Mouse (Mus musculus) neural tube, embryonic 11.5 days (tissue): Measurements from ENCODE around the gene B3gnt6. TPM values are rescaled to one million over a fixed set of nuclear protein-coding genes. Genes with fewer than 3 reads are reported as not detected.

Experiments
- ATAC-seq: fragments of 200-750 bp; cut with Nextera tagmentation; 2 replicates; pipeline ENCODE4 v1.8.0; 2017; ENCODE audit warnings: moderate number of reproducible peaks, mild to moderate bottlenecking, moderate TSS enrichment, moderate library complexity; ENCODE audit not compliant: insufficient read depth, low FRiP score, low TSS enrichment
- DNase-seq: peaks from one replicate; pipeline ENCODE4 v3.0.0-alpha.2; 2015; ENCODE audit warnings: low spot score
- H3K27ac ChIP-seq: fragments of 300-500 bp; sonication (generic); 2 replicates; pipeline ENCODE4 v1.5.1; 2014; ENCODE audit warnings: low read depth, mild to moderate bottlenecking, low read length
- H3K27me3 ChIP-seq: fragments of 300-500 bp; sonication (generic); 2 replicates; pipeline ENCODE4 v1.6.1; 2014; ENCODE audit warnings: mild to moderate bottlenecking, low read length, mixed read lengths; ENCODE audit not compliant: control insufficient read depth, insufficient read depth
- H3K36me3 ChIP-seq: fragments of 300-500 bp; sonication (generic); 2 replicates; pipeline ENCODE4 v1.6.1; 2014; ENCODE audit warnings: mild to moderate bottlenecking, low read length, moderate library complexity, mixed read lengths; ENCODE audit not compliant: control insufficient read depth, insufficient read depth
- H3K4me1 ChIP-seq: fragments of 300-500 bp; sonication (generic); 2 replicates; pipeline ENCODE4 v1.6.1; 2014; ENCODE audit warnings: low read length, mixed read lengths; ENCODE audit not compliant: control insufficient read depth, insufficient read depth
- H3K4me2 ChIP-seq: fragments of 300-500 bp; sonication (generic); 2 replicates; pipeline ENCODE4 v1.6.1; 2014; ENCODE audit warnings: low read depth, mild to moderate bottlenecking, moderate library complexity
- H3K4me3 ChIP-seq: fragments of 300-500 bp; sonication (generic); 2 replicates; pipeline ENCODE4 v1.5.1; 2014; ENCODE audit warnings: low read depth, low read length
- H3K9ac ChIP-seq: fragments of 300-500 bp; sonication (generic); 2 replicates; pipeline ENCODE4 v1.6.1; 2014; ENCODE audit warnings: mild to moderate bottlenecking, low read length
- H3K9me3 ChIP-seq: fragments of 300-500 bp; sonication (generic); 2 replicates; pipeline ENCODE4 v1.6.1; 2016; ENCODE audit warnings: low read length; ENCODE audit not compliant: control insufficient read depth
- WGBS: fragments of 180-500 bp; shearing (Covaris S2); extraction: QIAGEN DNeasy Blood & Tissue Kit; methylation state at CpG from one replicate; pipeline ENCODE4 v1.1.7; 2014; 5-methylcytosine and 5-hydroxymethylcytosine counted together
- polyA plus RNA-seq: library from polyadenylated mRNA; unstranded; fragments of >200 nt; fragmentation: Nextera tagmentation; extraction: Ambion mirVana; gene quantifications from 2 replicates; pipeline ENCODE4 v1.2.1, GENCODE M21; 2014

Gene B3gnt6
- polyA plus RNA-seq, 1 experiment from 2014 or later: 0.16 TPM

- Histone ChIP-seq H3K4me3 (no peak overlapping the region), H3K4me2 (no peak overlapping the region), H3K9ac (no peak overlapping the region), H3K27ac (no peak overlapping the region), H3K4me1 (peaks cover 4% of the 10 kb centered on the region; the same call in 1 of the 2 replicates), H3K36me3 (no peaks in the 10 kb centered on the region; the same call in 1 of the 2 replicates), H3K9me3 (no peaks in the 10 kb centered on the region), H3K27me3 (no peaks in the 10 kb centered on the region)
- no peak for ATAC-seq
- DNase-seq: no peak
- WGBS: 51% methylated on average over 8 of the region's 8 CpGs
Measured at GRCm38 (mm10) chr7:98158481-98158880, 40.8 kb downstream of the B3gnt6 start.

DNA sequence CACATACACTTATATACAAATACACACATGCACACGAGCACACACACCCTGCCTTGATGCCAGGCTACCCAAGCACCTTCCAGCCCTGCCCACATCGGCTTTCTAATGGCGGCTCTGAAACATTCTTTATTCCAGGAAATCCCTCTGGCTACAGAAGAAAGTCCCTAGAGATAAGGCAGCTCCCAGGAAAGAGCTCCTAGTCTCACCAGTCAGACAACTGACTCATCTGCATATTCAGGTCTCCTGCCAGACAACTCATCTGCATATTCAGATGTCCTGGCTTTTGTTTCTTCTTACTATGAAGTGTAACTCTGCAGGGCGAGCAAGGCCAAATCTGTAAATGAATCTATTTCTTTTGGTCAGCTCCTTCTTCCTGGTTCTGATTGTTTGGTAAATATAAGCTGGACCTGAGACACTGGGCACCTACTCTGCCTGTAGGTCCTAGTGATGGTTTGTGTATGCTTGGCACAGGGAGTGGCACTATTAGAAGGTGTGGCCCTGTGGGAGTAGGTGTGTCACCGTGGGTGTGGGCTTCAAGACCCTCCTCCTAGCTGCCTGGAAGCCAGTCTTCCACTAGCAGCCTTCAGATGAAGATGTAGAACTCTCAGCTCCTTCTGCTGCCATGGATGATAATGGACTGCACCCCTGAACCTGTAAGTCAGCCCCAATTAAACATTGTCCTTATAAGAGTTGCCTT, 41.5 kb downstream of the B3gnt6 start:
- H3K9me3 ChIP-seq: no peaks in the 10 kb centered on the region
- no peak overlapping the region for H3K4me2 ChIP-seq
- H3K4me3 ChIP-seq: no peak overlapping the region
- H3K9ac ChIP-seq: no peak overlapping the region
- ATAC-seq: no peak
- no peak for DNase-seq
- peaks cover 4% of the 10 kb centered on the region; the same call in 1 of the 2 replicates for H3K4me1 ChIP-seq
- no peaks in the 10 kb centered on the region; the same call in 1 of the 2 replicates for H3K36me3 ChIP-seq
- H3K27me3 ChIP-seq: no peaks in the 10 kb centered on the region
- H3K27ac ChIP-seq: no peak overlapping the region
- WGBS: 70% methylated on average over 5 of the region's 5 CpGs

- Histone ChIP-seq H3K4me1 (peaks cover 9% of the 10 kb centered on the region; the same call in 1 of the 2 replicates), H3K4me3 (no peak overlapping the region), H3K36me3 (no peaks in the 10 kb centered on the region; the same call in 1 of the 2 replicates), H3K9me3 (no peaks in the 10 kb centered on the region), H3K4me2 (no peak overlapping the region), H3K27ac (no peak overlapping the region), H3K27me3 (no peaks in the 10 kb centered on the region), H3K9ac (no peak overlapping the region)
- ATAC-seq: no peak
- no peak for DNase-seq
- WGBS: 65% methylated on average over 3 of the region's 3 CpGs
Measured at GRCm38 (mm10) chr7:98156280-98156665, 43.0 kb downstream of the B3gnt6 start.

DNA sequence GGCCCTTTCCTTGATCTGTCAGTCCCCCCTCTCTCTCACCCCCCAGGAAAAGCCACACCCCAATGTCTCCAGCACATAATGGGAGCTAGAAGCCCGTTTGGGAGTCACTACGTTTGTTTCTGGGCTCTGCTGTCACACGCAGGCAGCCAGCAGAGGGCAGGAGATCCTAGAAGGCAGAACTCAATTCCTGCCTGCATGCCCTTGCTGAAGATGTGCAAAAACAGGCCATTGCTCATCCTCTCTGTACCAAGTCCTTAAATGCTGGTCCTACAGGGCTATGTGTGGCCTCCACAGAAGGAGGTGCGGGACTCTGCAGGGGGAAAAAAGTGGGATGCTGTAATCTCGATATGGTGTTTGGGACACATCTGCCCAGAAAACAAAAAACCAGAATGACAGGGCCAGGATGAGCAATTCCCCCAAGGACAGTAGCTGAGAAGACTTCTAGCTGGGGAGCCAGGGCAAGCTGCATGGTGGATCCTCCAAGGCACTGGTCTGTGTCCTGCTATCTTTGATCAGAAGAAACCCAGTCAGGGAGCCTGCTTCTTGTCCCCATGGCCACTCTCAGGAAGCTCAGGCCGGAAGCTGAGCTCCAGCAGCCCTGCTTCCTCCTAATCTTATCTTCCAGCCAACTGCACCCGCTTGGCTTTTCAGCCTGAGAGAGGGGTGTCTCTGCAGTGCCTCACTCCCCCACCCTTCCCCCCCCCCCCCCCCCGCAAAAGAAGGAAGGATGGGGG, 43.6 kb downstream of the B3gnt6 start:
- Histone ChIP-seq H3K27me3 (no peaks in the 10 kb centered on the region), H3K9ac (no peak overlapping the region), H3K27ac (no peak overlapping the region), H3K4me3 (no peak overlapping the region), H3K36me3 (no peaks in the 10 kb centered on the region; the same call in 1 of the 2 replicates), H3K4me2 (no peak overlapping the region), H3K9me3 (no peaks in the 10 kb centered on the region), H3K4me1 (peaks cover 9% of the 10 kb centered on the region; the same call in 1 of the 2 replicates)
- DNase-seq (peak; percentile 74), ATAC-seq (no peak)
- WGBS: 31% methylated on average over 6 of the region's 8 CpGs

DNA sequence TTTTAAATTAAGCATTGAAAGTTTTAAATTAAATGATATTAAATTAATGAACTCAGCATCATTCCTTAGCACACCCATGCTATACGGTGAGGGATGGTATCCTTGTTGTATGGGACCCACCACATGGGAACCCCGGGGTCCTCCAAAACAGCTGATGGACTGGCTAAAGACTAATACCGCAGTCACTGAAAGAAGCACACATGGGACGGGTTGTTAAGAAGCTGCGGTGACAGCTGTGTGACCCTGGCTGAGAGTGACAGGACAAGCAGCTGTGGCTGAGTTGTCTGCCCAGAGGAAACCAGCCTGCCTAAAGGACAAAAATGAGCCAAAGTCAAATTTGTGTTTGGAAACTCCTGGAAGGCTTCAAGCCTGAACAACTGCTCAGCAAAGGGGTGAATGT, 45.4 kb downstream of the B3gnt6 start:
- no peak for ATAC-seq
- Histone ChIP-seq H3K9me3 (no peaks in the 10 kb centered on the region), H3K27ac (no peak overlapping the region), H3K4me1 (peaks cover 5% of the 10 kb centered on the region; the same call in 1 of the 2 replicates), H3K4me2 (no peak overlapping the region), H3K27me3 (no peaks in the 10 kb centered on the region), H3K9ac (no peak overlapping the region), H3K4me3 (no peak overlapping the region), H3K36me3 (no peaks in the 10 kb centered on the region)
- WGBS: 78% methylated on average over 5 of the region's 5 CpGs
- no peak for DNase-seq

DNA sequence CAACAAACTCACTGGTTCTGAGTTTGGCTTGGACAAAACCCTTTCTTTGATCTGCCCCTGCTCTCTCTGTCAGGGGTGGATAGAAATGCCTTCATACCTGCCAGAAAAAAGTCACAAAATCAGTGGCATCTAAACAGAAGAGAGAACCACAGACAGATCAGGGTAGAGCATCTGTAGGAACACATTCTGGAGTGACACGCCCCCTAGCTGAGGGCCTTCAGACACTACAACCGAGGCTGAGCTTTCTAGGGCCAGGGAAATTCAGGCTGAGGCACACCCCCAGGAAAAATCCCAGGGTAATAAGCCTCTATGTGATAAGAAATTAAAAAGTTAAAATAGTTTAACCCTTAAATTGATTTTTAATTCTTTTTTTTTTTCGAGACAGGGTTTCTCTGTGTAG, 45.9 kb downstream of the B3gnt6 start:
- Histone ChIP-seq H3K27me3 (no peaks in the 10 kb centered on the region), H3K27ac (no peak overlapping the region), H3K9ac (no peak overlapping the region), H3K4me1 (peaks cover 5% of the 10 kb centered on the region; the same call in 1 of the 2 replicates), H3K36me3 (no peaks in the 10 kb centered on the region), H3K4me2 (no peak overlapping the region), H3K9me3 (no peaks in the 10 kb centered on the region), H3K4me3 (no peak overlapping the region)
- WGBS: 41% methylated on average over 3 of the region's 3 CpGs
- DNase-seq (no peak), ATAC-seq (no peak)

GRCm38 (mm10) chr7:98152400-98152799, 46.9 kb downstream of the B3gnt6 start:
- Histone ChIP-seq H3K27me3 (no peaks in the 10 kb centered on the region), H3K4me2 (no peak overlapping the region), H3K4me1 (peaks cover 5% of the 10 kb centered on the region; the same call in 1 of the 2 replicates), H3K4me3 (no peak overlapping the region), H3K9me3 (no peaks in the 10 kb centered on the region), H3K36me3 (no peaks in the 10 kb centered on the region), H3K9ac (no peak overlapping the region), H3K27ac (no peak overlapping the region)
- DNase-seq: no peak
- ATAC-seq: no peak
- WGBS: 46% methylated on average over 8 of the region's 8 CpGs

DNA sequence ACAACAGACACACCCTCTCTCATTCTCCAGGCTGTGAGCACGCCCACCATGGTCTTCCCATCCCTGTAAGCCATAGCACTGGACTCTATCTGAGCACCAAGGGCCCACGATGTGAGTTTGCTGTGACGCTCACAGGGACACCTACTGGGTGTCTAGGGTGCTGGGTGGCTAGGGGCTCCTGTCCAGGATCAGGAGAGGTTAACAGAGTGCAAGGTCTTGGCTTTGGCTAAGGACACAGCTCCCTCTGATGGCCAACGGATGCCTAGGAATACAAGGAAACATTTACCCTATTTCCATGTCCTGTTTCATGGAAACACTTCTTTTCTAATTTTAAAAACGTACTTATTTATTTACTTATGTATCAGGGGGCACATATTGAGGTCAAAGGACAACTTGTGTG, 48.8 kb downstream of the B3gnt6 start:
- peaks cover 5% of the 10 kb centered on the region; the same call in 1 of the 2 replicates for H3K4me1 ChIP-seq
- H3K27me3 ChIP-seq: no peaks in the 10 kb centered on the region
- DNase-seq: no peak
- WGBS: 56% methylated on average over 5 of the region's 5 CpGs
- no peak overlapping the region for H3K4me3 ChIP-seq
- no peak for ATAC-seq
- no peak overlapping the region for H3K9ac ChIP-seq
- no peaks in the 10 kb centered on the region; the same call in 1 of the 2 replicates for H3K36me3 ChIP-seq
- H3K27ac ChIP-seq: no peak overlapping the region
- no peaks in the 10 kb centered on the region for H3K9me3 ChIP-seq
- H3K4me2 ChIP-seq: no peak overlapping the region
